Mouse (Mus musculus): ENCODE measurements around the gene Stat1.

GRCm38 (mm10) chr1:52107206-52107605 lies 12.0 kb upstream of the Stat1 start:
- TF ChIP-seq POLR2A (IDR thresholded peaks at IDR 0.05; ENCODE audit: control insufficient read depth, extremely low read depth, insufficient read depth, low read length, poor library complexity) (no peak), CTCF (IDR thresholded peaks at IDR 0.05; ENCODE audit: borderline replicate concordance, control insufficient read depth, extremely low read depth, insufficient read depth, low read length, poor library complexity) (no peak)
